Mouse (Mus musculus): ENCODE data around the gene Pdgfb.

The Pdgfb gene

DNA sequence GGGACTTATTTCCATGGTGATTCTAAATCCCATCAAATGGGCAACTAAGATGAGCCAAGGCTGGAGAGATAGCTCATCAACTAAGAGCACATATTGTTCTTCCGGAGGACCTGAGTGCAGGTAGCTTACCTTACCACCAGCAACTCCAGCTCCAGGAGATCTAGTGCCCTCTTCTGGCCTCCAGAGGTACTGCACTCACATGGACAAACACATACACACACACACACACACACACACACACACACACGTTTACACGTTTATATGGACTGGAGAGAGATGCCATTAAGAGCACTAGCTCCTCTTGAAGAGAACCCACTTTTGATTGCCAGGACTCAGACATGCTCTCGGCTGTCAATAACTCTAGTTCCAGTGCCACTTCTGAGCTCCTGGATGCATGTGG lies 16.4 kb upstream of the Pdgfb start:
- no peak for DNase-seq

DNA sequence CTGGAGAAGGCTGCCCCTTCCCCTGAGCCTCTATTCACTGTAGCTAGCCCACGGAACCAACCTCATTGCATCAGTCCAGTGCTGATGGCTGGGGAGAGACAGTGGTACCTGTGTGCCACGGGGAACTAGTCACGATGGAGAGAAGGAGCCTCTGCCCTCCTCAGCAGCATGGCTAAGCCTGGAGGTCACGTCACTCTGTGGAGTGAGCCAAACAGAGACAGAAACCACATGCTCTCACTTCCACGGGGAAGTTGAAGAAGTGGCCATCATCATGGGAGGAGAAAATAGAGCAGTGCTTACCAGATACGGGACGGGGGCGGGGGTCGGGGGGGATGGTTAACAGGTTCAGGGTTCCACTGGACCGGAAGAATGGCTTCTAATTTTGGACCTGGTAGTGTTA lies 15.6 kb upstream of the Pdgfb start:
- no peak for DNase-seq

DNA sequence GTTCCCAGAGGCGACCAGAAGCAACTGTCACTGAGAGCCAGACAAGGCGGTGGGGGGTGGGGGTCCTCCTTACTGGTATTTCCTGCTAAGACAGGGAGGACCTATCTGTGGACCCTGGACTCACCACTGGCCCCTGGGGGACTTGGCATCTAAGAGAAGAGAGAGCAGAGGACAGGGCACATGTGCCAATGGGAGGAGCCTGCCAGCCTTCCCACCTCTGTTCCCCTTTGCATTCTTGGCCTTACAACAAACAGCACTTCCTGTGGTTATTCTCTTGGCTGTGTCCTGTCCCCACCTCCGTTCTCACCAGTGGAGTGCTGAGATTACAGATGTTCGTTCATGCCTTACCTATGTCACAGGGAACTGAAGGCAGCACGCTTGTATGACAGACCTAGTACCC lies 14.1 kb upstream of the Pdgfb start:
- DNase-seq = no peak

DNA sequence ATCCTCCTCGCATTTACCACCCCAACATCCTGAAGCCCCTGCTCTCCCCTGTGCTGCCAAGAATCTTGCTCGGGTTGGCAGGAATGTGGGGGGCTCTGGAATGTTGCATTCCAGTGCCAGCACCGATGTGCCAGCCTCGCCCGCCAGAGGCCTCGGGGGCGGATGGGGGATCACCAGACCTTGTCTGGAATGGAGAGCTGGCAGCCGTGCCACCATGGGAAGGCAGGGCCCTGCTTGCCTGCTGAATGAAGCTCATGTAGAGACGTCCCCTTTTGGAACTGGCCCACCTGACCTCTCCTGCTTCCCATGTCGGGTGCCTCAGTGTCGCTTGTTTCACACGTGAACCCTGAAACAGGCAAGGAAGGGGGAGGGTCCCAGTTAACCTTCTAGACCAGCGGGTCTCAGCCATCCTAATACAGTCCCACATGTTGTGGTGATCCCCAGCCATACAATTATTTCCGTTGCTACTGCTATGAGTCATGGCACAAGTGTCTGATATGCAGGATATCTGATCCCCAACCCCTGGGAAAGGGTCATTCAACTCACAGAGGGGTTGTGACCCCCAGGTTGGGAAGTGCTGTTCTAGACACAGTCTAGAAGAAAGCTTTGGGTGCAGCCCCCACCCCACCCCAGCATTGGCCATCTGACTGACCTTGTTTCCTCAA lies 12.0 kb upstream of the Pdgfb start:
- DNase-seq = no peak

DNA sequence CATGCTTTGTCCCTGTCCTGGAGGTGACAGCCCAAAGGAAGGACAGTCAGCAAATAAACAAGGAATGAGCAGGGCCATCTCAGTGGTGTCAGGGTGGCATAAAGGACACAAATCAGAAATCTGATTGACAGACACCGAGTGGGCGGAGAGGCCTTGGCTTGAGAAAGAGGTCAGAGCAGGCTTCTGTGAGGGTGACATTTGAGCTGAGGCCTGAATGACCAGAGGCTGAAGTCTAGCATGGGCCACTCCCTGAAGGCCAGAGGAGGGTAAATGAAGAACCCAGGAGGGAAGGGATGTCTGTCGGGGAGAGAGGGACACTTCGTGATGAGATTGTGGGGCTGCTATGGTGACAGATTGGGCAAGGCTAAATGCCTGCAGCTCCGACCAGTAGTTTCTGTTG lies 11.3 kb upstream of the Pdgfb start:
- DNase-seq = no peak

DNA sequence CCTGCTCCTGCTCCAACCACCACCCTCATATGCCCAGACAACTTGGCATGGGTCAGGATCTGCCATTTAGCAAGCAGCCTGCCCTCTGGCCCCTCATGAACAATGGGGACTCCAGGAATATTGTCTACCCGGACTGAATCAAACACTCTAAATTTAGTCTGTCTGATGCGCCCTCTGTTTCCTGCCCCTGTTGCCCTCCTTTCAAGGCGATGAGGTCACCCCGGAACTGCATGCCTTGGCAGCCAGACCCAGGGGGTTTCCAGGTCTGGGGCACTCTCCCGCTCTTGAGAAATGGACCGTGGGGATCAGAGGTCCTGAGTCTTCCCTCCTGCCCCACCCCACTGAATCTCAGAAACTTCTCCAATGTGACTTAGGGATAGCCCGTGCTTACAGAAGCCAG lies 10.8 kb upstream of the Pdgfb start:
- DNase-seq = no peak

DNA sequence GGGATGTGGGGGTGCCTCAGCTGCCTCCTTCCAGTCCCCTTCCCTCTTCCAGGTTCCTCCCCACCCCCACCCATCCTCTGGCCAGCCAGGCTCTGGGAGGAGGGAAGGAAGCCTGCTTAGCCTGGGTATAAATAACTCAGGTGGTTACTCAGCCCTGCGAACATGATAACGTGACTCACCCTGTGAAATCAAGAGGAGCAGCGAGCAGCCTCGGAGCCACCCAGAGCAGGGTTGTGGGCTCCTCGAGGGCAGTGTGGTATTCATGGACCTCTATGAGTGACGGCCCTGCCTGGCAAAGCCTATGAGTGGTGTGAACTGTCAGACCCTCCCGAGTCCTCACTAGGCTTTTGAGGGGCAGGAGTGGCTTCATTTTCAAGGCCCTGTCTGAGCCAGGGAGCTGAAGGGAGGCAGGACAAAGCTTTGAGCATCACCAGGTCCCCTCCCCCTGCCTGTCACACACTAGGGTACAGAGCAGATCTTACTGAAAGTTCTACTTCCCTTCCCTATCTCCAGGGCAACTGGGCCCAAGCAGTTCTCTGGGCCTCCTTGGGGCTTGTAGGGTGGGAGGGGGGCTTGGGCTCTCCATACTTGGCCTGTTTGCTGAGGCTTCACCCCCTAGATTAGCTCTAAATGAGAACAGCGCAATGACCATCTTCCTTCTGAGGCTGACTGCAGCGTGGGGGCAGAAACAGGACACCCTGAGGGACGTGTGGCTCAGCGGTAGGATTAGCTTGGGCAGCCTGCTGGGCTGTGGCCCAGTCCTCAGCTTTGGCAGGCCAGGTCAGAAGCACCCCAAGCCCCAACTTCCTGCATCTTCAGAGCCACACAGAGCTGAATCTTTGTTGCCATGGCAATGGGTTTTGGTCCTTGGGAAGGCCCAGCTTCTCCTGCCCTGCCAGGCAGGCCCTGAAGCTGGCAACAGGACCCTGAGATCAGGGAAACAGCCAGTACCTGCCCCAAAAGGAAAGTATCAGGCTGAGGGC lies 9.8 kb upstream of the Pdgfb start:
- peak; percentile 65 for DNase-seq

DNA sequence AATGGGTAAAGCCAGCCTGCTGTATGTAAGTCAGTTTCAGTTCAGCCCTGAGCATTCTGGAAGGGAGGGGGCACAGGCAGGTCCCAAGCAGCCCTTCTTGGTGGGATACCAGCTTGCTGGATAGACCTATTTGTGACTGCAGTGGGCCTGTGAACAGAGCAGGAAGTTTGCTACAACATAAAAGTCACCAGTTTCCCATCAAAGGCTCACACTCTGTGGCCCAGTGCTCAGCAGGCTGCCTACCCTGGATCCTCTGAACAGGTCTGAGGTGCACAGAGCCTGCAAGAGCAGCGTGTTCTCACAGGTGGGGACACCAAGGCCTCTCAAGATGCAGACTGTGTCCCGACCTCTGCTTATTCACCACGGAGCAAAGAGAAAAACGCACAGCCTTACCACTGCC lies 5.7 kb upstream of the Pdgfb start:
- no peak for DNase-seq

DNA sequence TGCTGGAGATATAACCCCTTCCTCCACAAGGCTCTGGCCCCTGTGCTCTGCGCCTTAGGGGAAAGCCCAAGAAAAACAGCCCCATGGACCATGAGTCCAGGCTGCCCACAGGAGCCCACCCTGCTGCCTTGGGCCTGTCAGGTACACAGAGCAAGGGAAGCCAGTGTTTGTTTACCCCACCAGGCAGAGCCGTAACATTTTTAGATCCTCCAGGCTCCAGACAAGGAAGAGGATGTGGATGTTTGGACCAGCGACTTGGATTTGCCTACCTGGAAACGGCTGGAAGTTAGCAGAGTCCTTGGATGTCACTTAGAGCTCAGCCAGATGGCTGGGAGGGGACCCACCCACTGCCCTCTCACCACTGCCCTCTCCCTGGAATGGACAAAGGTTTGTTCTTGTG lies 4.8 kb upstream of the Pdgfb start:
- no peak for DNase-seq

DNA sequence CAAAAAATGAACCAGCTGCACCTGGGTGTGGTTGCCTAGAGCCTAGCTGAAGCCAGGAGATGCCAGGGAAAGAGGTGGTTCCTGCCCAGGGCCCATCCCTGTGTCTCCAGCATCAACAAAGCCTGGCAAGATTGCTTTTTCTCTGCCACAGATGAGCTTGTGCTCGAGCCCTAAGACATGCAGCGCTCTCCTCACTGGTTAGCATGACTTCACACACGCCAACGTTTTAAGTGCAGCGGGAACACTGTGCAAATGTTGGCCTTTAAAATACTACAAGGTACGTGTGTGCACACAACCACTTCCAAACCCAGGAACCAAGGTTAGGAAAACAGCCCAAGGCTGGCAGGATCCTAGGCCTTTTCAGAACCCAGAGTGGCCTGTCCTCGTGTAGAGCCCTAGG lies 4.4 kb upstream of the Pdgfb start:
- peak; percentile 46 for DNase-seq

DNA sequence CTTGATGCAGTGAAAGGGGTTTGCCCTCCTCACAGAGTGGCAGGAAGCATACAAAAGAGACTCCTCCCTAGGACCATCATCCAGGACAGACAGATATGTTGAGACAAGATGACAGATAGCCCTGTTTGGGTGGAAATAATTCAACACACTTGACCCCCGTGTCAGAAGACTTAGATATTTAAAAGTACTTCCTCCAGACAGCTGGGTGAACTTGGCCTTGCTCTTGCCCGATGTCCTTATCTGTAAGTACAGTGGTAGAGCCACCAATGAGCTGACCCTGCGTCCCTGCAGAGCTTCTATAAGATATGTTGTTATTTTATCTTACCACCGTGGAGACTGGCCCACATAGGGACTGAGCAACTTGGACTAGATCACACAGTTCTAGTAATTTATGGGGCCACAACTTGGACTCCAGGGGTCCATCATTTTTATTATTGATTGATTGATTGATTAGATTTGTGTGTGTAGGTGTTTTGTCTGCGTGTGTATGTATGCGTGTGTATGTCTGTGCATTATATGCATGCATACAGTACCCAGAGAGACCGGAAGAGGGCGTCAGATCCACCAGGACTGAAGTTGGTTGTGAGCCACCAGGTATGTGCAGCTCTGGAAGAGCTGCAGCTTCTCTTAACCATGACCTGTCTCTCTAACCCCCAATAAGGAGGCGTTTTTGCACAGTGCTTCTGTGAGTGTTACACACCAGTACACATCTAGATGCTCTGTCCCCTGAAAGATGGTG lies 2.0 kb upstream of the Pdgfb start:
- no peak for DNase-seq

DNA sequence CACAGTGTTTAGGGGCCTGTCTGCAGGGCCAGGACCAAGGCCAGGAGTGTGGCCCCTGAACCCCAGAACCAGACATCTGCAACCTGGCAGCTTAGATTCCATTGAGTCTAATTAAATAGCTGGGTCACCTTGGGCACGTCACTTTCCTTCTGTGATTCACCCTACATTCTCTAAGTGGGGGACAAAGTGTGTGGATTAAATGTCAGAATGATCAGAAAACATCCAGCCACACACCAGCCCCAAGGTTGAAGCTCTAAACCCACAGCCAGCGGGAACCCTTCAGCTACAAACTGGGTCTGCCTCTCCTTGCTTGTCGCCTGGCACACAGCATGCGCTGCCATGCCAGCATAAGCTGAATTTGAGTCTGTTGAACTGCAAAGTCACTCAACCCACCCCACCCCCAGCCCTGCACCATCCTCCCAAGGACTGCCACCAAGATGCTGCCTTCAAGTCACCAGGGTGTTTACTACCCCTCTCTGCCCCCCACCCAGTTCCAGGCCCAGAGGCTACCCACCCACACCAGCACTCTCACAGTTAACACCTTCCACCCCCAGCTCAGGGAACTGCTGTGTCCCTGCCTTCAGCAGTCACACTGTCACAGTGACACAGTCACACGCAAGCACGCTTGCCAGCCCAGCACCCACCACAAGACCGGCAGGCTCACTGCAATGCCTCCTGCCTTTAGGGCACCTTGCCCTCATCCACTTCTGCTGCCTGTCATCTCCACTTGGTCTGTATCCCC lies 605 bp upstream of the Pdgfb start:
- DNase-seq = peak; percentile 65

DNA sequence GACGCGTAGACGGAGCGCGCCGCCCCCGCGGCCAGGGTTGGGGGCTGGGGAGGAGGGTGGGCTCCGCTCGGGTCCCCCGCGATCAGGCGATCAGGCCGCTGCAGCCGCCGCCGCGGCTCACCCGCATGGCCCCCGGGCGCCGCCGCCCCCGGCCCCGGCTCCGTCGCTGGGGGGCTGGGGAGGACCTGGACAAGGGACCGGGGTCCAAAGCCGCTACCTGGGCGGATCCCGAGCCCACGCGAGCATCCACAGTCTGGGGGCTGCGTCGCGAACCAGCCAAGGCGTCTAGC lies 801 bp downstream of the Pdgfb start:
- peak; percentile 51 for DNase-seq

DNA sequence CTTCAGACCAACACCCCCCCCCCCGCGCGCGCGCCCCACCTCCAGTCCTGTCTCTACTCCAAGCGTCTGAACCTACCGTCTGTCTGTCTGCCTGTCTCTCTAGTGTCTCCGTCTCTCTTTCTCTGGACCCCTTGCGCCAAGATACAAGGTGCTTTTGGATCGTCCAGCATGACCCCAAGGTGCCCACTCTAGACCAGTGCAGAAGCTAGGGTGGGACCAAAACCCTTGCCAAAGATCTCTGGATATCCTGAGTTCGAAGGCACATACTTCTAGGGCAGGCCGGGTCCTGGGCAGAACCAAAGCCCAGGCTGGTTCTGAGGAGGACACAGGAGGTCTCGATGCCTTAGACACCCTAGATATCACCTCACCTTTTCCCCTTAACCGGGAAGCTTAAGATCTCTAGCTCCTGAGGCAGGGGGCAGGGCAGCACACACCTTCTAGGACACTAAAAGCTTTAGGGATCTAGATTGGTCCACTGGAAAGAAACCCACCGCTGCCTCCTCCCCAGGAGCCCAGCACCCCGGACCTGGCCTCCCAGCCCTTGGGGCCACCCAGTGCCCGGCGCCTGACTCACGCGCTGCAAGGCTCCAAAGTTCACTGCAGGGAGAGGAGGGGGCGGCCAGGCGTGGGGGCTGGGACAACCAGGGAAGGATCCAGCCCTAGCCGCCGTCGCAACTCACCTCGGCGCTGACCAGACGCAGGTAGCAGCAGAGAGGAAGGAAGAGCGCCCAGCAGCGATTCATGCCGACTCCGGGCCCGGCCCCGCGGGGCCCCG lies 1.3 kb downstream of the Pdgfb start:
- DNase-seq = peak; percentile 42

DNA sequence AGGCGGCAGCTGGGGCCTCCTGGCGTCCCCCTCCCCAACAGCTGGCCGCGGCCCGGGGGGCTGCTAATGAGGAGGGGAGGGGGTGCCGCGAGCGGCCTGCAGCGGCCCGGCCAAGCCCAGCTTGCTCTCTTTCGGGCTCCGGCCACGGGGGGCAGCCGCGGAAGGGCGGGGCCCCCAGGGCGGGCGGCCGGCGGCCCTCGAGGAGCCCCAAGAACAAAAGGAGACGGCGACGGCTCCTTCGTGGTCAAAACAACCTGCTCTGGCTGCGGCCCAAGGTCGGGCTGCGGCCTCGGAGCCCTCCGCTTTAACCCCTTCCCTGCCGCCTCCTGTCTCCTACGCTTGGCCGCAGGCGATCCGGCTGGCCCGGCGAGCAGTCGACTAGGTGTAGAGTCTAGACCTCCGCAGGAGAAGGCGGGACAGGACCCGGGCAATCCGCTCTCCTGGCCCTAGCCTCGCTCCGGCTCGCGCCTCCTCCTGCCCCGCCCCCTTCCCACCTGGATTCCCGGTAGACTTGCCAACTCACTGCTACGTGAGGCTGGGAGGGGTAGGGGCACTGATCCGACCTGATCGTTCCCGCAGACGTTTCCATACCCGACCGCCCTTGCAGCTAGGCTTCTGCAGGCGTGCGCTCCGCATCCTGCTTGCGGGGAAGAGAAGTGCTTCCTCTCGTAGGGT lies 2.1 kb downstream of the Pdgfb start:
- peak; percentile 79 for DNase-seq

DNA sequence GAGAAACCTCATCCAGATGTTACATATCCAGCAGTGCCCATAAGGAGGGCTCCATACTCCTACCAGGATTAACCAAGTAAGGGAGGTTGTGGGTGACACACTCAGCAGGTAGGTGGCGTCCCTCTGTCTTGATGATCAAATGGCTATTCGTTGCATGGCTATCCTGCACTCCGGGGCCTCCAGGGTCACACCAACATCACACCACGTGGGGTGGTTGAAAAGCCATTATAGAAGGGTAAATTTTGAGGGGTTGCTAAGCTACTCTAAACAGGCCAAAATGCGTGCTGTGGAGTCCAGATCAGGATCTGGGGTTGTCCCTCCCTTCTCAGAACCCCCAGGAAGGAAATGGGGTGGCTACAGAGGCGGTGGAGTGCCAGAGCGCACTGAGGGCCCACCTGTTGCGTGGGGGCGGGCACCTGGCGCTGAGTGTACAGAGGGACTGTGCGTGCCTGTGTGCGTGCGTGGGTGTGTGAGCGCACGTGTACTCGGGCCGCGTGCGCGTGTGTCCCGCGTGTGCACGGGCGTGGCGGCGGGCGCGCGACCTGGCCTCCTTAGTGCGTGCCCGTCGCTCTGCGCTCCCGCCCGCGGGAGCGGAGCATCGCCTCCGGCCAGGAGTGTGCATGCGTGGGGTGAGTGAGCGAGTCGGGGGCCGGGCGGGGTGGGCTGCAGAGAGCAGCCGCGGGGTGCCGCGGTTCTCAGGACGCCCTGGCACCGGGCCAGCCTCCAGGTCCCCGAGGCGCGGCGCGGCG lies 2.8 kb downstream of the Pdgfb start:
- peak; percentile 87 for DNase-seq

DNA sequence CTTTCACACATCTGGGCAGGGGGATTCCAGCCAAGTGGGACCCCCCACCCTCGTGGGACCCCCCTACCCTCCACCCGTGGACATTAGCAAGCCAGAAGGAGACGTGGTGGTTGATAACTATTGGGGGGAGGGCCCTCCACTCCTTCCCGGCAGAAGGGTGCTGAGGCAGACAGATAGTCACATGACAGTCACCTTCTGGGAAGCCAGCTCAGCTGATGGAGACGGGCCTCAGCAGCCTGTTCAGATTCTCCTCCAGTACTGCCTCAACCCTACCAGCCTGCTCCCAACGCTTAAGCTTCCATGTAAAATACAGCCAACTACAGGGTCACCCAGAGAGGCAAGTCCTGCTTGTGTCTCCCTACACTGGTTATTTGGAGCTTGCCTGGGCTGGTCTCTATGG lies 3.6 kb downstream of the Pdgfb start:
- peak; percentile 36 for DNase-seq

DNA sequence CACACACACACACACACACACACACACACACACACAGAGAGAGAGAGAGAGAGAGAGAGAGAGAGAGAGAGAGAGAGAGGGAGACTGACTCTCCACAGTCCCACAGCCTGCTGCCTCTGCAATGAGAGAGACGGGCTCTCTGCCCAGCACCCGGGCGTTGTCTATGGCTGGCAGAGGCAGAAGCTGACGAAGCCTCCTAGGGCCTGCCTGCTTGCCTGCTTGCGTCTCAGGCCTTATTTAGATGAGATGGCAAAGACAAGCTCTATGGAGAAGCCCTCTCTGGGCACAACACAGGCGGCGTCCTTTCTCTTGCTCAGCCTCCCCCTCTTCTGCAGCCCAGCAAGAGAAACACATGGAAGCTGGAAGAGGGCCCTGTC lies 4.6 kb downstream of the Pdgfb start:
- peak; percentile 84 for DNase-seq

DNA sequence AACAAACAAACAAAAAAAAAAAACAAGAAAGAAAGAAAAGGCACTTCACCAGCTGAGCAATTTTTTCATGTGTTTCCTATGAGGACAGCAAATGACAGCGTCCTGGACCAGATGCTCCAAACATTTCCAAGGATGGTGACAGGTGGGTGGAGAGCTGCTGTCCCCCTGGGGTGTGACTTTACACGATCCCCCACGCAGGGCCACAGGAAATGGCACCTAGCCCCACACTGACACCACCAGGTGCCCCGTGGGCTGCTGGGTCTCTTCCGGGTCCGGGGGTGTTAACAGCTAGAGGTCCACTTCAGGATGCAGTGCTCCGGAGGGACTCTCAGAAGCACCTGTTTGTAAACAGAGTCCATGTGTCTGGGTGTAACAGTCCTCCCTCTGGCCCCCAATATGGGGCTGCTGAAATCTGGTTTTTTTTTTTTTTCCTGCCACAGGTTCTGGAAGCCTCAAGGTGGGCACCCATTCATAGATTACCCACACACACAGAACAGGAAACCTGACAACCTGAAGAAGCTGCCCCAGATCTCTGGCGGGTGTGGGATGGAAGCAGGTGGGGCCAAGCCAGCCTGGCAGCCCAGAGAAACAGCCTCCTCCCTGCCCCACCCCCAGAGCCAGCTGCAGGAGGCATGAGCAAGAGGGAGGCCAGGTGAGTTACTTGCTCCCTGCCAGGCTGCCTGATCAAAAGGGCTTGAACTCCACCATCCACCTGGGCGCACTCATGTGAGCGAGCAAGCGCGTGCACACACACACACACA lies 5.2 kb downstream of the Pdgfb start:
- DNase-seq = peak; percentile 72

DNA sequence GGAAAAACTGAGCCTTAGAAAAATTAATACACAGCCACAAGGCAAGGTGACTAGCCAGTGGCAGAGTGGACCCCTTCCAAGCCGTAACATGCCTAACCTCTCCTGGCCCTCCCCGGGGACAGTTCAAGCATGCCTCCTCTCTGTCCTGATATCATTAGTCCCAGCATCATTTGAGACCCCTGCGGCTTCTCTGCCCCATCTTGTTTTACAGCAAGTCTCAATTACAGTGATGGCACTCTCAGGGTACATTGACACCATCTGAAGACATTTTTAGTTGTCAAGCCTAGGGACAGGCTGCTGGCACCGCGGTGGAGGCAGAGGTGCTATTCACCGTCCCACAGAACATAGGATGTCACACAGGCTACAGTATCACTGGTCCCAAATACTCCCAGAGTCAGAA lies 6.3 kb downstream of the Pdgfb start:
- DNase-seq = no peak
